Mouse (Mus musculus) left cerebral cortex, postnatal 14 days (tissue): ENCODE measurements around the gene Asap3. TPM values are rescaled to one million over a fixed set of nuclear protein-coding genes. Genes with fewer than 3 reads are reported as not detected.

Source experiments
- DNase-seq, 2 experiments: peaks; one replicate each; pipeline ENCODE4 v3.0.0; 2021 to 2022; ENCODE audit warnings: low spot score in 2 of 2, mixed read lengths in 1 of 2
- intact Hi-C: fragments of 180-260 bp; cut with DNase I; formaldehyde crosslinking; loops from one replicate; pipeline ENCODE4 v1.15.1; 2025
- total RNA-seq, 2 experiments: library from RNA; stranded (reverse); gene quantifications; 2 replicates each; pipeline ENCODE4 v1.2.3; 2021

The Asap3 gene
- total RNA-seq, 2 experiments from 2014 or later = 3.9 to 4.2 TPM

- no peak for DNase-seq
- intact Hi-C loops = no loop called here
These were observed 8.7 kb downstream of the Asap3 start for GRCm38 (mm10) chr4:136214828-136215227.

DNA sequence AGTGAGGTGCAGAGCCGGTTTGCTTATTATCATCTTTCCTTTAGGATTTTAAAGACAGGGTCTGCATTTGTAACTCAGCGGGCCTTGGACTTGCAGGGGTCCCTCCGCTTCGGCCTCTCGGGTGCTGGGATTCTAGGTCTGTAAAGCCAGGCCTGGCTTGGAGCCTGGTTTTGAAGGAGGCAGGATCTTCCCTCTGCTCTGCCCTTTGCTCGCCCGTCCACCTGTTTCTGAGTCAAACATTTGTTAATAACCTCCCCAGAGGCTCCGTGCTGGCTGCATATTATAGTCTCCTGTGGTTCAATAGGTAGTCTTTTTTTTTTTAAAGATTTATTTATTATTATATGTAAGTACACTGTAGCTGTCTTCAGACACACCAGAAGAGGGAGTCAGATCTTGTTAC lies 9.4 kb downstream of the Asap3 start:
- DNase-seq = no peak
- intact Hi-C loops = no loop called here

DNA sequence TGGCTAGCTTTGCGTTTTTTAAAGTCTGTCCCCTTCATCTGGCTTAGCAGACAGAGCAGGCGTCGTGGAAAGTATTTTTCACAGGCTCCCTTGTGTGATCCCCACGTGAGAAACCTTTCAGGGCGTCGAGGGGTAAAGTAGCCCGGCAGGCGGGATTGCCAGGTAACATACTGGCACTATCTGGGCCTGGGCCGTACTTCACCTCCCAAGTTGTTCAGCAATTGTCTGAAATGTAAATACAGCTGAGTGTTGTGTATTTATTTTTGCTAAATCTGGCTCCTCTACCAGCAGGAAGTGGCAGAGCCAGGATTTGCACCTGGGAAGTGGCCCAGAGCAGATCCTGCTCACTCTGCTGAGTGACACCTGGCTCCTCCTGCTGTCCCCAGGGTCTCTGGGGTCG lies 10.9 kb downstream of the Asap3 start:
- no peak for DNase-seq
- intact Hi-C loops = no loop called here

- intact Hi-C loops = no loop called here
- DNase-seq = no peak
These were observed 12.5 kb downstream of the Asap3 start for GRCm38 (mm10) chr4:136218595-136219214.

GRCm38 (mm10) chr4:136220133-136220775 lies 14.1 kb downstream of the Asap3 start:
- DNase-seq = no peak
- intact Hi-C loops = no loop called here

DNA sequence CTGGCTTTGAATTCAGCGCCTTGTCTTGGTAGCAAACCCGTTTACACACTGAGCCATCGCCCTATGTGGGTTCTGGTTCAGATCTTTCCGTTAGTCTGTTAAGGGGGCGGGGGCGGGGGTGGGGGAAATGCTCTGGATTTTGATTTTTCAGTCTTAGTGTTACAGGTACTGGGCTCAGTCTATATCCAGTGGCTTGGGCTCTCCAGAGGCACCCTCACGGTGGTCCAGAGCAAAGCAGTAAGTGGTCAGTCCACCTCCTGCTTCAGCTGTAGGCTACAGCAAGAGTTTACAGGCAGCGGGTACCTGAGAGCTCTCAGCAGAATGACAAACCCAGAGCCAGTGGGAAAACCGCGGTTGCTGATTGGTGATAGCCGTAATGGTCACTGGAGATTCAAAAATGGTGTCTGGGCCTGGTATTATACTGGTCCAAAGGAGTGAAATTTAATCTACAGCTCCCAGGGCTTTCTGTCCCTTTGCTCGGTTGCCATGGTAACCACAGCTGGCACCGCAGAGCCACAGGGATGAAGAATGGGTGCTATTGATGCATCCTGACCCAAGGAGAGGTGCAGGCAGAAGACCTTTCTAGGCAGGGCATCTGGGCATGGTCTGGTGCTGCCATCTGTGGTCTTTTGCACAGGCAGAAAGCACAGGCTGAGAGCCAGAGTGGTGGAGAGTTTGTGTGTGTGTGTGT lies 17.5 kb downstream of the Asap3 start:
- intact Hi-C loops = no loop called here

GRCm38 (mm10) chr4:136224240-136224559 lies 18.0 kb downstream of the Asap3 start:
- intact Hi-C loops = no loop called here
- DNase-seq = no peak

More for the DNA sequence above, 17.5 kb downstream of the Asap3 start:
- DNase-seq = peak; percentile 43 to 66

DNA sequence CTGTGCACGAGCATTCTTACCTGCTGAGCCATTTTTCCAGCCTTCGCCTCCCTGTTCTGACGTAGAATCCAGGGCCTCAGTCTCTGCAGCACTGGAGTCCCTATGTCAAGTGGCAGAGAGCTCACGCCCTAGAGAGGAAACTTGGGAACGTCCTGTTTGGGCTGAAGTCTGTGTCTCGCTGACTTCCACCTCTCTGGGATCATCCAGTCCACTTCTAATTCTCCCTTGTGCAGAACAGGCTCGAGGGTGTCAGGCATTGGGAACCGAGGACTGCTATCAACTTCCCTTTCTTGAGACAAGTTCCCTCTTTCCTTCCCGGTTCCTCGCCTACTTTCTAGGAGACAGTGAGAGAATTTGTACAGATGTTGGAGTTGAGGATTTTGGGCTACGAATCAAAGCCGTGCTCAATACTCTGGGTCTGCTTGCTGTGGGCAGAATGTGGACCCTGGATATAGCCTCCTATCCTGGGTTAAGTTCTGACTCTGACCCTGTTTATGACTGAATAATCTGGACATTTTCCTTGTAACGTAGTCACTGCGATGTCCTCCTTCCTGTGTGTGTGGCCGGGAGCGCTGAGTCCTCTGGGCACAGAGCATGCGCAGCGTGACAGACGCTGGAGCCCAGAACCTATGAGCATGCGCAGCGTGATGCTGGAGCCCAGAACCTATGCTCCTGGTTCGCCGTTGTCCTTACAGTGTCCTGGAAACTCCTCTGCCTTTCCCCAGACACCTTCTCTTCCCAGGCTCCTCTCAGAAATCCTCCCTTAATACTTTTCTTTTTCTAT lies 18.7 kb downstream of the Asap3 start:
- no peak for DNase-seq
- intact Hi-C loops = no loop called here

DNA sequence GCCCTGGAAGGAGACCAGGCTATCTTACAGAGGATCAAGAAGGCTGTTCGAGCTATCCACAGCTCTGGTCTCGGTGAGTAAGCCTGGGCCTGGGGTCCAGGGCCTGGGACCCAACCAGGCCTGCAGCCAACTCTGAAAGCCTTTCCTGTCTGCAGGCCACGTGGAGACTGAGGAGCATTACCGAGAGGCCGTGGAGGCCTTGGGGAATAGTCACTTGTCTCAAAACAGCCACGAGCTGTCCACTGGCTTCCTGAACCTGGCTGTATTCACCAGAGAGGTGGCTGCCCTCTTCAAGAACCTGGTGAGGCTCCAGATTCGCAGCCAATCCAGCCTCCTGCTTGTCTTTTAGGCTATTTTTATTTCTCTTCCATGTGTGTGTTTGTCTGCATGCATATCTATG lies 21.2 kb downstream of the Asap3 start:
- no peak for DNase-seq
- intact Hi-C loops = no loop called here

- intact Hi-C loops = no loop called here
- DNase-seq = no peak
These were observed 22.5 kb downstream of the Asap3 start for GRCm38 (mm10) chr4:136228640-136229039.

GRCm38 (mm10) chr4:136238669-136239068 lies 32.5 kb downstream of the Asap3 start:
- intact Hi-C loops = loop anchor here (5.0 kb wide), 1 partner anchor 36 kb away; no protein-coding TSS in a partner anchor

GRCm38 (mm10) chr4:136239111-136239510 lies 32.9 kb downstream of the Asap3 start:
- intact Hi-C loops = loop anchor here (5.0 kb wide), 1 partner anchor 37 kb away; no protein-coding TSS in a partner anchor
- DNase-seq = no peak

More at GRCm38 (mm10) chr4:136238669-136239068, 32.5 kb downstream of the Asap3 start:
- DNase-seq = no peak

DNA sequence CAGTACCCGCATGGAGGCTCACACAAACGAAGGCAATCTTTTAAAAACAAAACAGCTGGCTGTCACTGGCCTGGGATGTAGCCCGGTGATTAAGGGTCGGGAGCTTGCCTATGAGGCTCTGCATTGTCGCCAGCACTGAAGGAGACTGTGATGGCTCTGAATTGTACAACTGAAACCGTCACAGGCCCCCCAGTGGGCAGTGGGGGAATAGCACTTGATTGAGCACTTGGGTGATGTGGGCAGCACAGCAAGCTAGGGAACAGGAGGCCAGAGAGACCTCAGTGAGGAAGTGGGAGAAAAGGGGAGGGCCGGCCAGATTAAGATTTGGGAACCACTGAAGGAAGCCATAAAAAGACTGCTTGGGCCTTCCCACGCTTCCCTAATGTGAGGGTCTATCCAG lies 33.5 kb downstream of the Asap3 start:
- intact Hi-C loops = loop anchor here (5.0 to 10.0 kb wide), 2 partner anchors 37 to 385 kb away; partner anchors contain the start of gene Lactbl1
- DNase-seq = peak; percentile 88 to 90

DNA sequence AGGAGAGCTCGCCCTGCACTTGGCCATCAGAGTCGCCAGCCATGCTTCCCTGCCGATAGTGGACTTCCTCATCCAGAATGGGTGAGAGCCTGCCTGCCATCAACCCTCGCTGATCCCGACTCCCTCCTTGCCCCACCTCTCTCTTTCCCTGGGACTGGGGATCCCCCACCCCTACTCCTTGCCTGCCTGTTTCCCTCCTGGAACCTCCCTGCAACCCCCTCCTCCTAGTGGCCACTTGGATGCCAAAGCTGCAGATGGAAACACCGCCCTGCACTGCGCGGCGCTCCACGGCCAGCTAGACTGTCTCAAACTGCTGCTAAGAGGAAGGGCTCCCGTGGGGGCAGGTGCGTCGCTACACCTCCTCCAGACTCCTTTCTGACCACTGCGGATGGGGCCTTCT lies 34.0 kb downstream of the Asap3 start:
- intact Hi-C loops = loop anchor here (10.0 kb wide), 1 partner anchor 385 kb away; the partner anchor contains the start of gene Lactbl1
- DNase-seq = no peak

- intact Hi-C loops = loop anchor here (10.0 kb wide), 1 partner anchor 384 kb away; the partner anchor contains the start of gene Lactbl1
- DNase-seq = no peak
These were observed 34.8 kb downstream of the Asap3 start for GRCm38 (mm10) chr4:136240955-136241354.

- intact Hi-C loops = loop anchor here (10.0 kb wide), 1 partner anchor 383 kb away; the partner anchor contains the start of gene Lactbl1
- DNase-seq = peak in 1 of 2 experiments; percentile 36
These were observed 36.0 kb downstream of the Asap3 start for GRCm38 (mm10) chr4:136242065-136242703.

DNA sequence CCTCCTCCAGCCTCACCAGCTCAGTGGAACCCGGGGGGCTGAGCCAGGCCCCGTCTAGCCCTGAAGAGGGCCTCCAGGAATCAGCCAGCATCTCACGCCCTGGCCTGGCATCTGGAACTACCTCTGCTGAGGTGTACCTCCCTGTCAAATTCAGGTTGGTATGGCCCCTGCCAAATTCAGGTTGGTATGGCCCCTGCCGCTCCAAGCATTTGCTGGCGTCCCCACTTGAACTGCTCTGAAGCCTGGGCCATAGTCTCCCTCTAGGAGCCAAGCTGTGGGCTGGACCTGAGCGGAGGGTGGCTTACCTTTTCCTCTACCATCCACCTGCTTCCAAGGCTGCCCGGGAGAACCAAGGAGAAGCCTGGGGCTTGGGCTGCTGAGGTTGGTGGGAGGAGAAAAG lies 36.6 kb downstream of the Asap3 start:
- no peak for DNase-seq
- intact Hi-C loops = loop anchor here (10.0 kb wide), 1 partner anchor 382 kb away; the partner anchor contains the start of gene Lactbl1

DNA sequence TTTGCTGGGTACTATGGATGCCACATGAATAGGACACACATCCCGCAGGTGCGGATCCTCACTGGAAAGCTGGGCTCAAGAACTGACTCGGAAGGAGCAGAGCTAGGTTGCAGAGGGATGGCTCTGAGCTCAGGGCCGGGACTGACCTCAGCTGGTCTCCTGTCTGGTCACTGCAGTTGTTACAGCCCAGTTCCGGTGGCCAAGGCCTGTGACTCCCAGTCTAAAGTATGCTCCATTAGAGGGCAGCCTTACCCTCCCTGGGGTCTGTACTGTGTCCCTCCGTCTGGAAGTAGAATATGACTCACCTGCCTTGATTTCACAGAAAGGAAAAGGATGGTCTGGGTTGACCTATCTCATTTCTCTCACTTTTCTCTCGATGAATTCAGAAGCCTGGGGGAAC lies 38.0 kb downstream of the Asap3 start:
- DNase-seq = no peak
- intact Hi-C loops = loop anchor here (10.0 kb wide), 1 partner anchor 381 kb away; the partner anchor contains the start of gene Lactbl1

GRCm38 (mm10) chr4:136245681-136246080 lies 39.5 kb downstream of the Asap3 start:
- DNase-seq = no peak
- intact Hi-C loops = loop anchor here (10.0 kb wide), 1 partner anchor 379 kb away; the partner anchor contains the start of gene Lactbl1
